Mouse (Mus musculus) ES-E14 (cell line): ENCODE measurements around the gene Mpg.

Source experiments
- CHD2 ChIP-seq: IDR thresholded peaks from 2 replicates; pipeline ENCODE4 v1.6.1; 2014; ENCODE audit warnings: mild to moderate bottlenecking, low read depth, low read length, inconsistent platforms
- HCFC1 ChIP-seq: IDR thresholded peaks from 2 replicates; pipeline ENCODE4 v1.6.1; 2012; ENCODE audit warnings: low read length, inconsistent platforms, borderline replicate concordance; ENCODE audit not compliant: insufficient read depth
- MAFK ChIP-seq: IDR thresholded peaks from 2 replicates; pipeline ENCODE4 v1.6.1; 2014; ENCODE audit warnings: mild to moderate bottlenecking, low read depth, low read length, inconsistent platforms; ENCODE audit not compliant: insufficient read depth
- ZC3H11A ChIP-seq: IDR thresholded peaks from 2 replicates; pipeline ENCODE4 v1.6.1; 2012; ENCODE audit warnings: low read depth, mild to moderate bottlenecking, inconsistent platforms, low read length, borderline replicate concordance
- ZNF384 ChIP-seq: IDR thresholded peaks from 2 replicates; pipeline ENCODE4 v1.6.1; 2012; ENCODE audit warnings: low read depth, low read length, inconsistent platforms

GRCm38 (mm10) chr11:32230220-32230619 is 3.9 kb downstream of the Mpg start:
- TF ChIP-seq HCFC1 = no peak
- no peak for TF ChIP-seq ZNF384
- no peak for TF ChIP-seq CHD2
- TF ChIP-seq MAFK = no peak
- no peak for TF ChIP-seq ZC3H11A
